Mouse (Mus musculus) megakaryocyte progenitor cell, adult 5-6 weeks (primary cell): ENCODE results near the gene Slc37a1. TPM values are rescaled to one million over a fixed set of nuclear protein-coding genes. Genes with fewer than 3 reads are reported as not detected.
A peak's percentile ranks its signal among the peaks of the same experiment; 100 is the strongest.
"Not testable (repeated sequence)": the region's sequence is repeated elsewhere in the genome, so short reads cannot be mapped to it uniquely, and the experiment has no call there.

Experiments used
- ATAC-seq: replicated peaks from 2 replicates; pipeline ENCODE4 v1.8.0; 2016; ENCODE audit warnings: mild to moderate bottlenecking, moderate TSS enrichment, inconsistent platforms; ENCODE audit not compliant: poor library complexity
- total RNA-seq, 2 experiments: library from RNA; stranded (forward) in 1 of 2; stranded (reverse) in 1 of 2; fragments of 157-497, 149-512 nt in 1 of 2; fragments of 200-1000 nt in 1 of 2; gene quantifications; 2 replicates each; pipeline versions ENCODE4 v1.2.3 to v1.2.4; 2015 to 2017

Gene Slc37a1
- total RNA-seq, 2 experiments from 2014 or later, result 8.3 to 9.8 TPM

DNA sequence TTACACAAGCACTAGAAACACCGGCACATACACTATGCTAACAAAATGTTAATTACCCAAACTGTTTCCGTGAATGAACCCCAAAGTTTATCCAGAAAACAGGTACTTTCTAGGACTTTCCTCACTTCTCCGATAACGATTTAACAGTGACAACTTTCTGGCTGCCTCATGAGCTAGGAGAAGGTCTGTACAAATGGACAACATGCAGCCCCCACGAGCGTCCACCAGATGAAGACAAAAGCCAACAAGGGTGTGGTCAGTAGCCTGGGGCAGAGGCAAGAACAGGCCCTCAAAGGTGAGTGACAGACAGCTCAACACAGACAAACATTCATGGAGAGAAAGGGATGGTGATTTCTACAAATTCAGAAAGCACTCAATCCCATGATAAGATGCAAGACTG lies 19.0 kb upstream of the Slc37a1 start:
- ATAC-seq, result no peak

DNA sequence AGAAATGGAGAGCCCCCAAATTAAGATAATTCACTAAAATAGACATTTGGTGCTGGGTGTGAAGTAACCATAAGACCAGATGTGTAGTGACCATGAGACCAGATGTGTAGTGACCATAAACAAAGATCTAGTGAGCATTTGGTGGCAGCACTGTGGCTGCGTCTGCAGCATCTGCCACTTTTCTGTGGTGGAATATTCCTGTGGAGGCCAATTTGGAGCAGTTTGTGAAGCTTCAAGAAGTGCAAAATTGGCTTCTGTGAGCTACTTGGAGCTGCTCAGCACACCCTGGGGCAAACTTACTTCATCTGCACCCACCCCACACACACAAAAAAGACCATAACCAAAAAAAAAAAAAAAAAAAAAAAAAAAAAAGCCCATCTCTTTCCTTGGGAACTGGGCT lies 18.6 kb upstream of the Slc37a1 start:
- ATAC-seq, result no peak

DNA sequence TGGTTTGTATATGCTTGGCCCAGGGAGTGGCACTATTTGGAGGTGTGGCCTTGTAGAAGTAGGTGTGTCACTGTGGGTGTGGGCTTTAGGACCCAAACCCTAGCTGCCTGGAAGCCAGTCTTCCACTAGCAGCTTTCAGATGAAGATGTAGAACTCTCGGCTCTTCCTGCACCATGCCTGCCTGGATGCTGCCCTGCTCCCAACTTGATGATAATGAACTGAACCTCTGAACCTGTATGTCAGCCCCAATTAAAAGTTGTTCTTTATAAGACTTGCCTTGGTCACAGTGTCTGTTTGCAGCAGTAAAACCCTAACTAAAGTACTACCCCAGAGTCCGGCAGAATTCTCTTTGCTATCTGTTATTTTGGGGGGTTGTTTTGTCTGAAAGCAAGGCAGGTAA lies 16.8 kb upstream of the Slc37a1 start:
- ATAC-seq, result no peak

DNA sequence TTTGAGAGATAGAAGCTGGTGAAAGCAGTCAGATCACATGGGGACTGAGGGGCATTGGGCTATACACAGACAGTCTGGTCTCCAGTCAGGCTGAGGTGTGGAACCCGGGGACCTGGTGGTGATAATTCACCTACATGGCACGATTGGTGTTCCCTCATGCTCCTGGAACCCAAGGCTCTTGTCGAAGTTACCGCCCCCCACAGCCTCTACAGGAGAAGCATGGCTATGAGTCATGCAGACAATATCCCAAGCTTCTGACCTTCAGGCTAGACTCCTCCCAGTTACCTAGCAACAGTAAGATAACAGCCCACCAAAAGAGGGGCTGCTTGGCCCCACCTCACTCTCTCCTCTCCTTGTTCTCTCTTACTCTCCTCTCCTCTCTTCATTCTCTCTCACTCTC lies 16.3 kb upstream of the Slc37a1 start:
- no peak for ATAC-seq

DNA sequence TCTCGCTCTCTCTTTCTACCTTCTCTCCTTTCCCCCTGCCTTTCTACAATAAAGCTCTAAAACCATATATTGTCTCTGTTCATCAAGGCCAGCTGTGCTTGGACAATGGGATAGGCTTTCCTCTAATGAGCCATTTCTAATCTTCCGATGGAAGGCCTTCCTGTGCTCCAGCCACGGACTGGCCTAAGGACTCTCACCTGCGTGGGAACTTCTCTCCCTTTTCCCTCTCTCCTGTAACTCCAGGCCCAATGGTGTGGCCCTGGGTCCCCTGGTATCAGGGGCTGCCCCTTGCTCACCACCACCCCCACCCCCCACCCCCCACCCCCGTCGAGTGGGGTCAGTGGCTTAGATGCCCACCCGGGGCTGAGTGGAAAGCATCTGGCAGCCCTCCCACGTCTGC lies 15.9 kb upstream of the Slc37a1 start:
- ATAC-seq, result not testable (repeated sequence)

DNA sequence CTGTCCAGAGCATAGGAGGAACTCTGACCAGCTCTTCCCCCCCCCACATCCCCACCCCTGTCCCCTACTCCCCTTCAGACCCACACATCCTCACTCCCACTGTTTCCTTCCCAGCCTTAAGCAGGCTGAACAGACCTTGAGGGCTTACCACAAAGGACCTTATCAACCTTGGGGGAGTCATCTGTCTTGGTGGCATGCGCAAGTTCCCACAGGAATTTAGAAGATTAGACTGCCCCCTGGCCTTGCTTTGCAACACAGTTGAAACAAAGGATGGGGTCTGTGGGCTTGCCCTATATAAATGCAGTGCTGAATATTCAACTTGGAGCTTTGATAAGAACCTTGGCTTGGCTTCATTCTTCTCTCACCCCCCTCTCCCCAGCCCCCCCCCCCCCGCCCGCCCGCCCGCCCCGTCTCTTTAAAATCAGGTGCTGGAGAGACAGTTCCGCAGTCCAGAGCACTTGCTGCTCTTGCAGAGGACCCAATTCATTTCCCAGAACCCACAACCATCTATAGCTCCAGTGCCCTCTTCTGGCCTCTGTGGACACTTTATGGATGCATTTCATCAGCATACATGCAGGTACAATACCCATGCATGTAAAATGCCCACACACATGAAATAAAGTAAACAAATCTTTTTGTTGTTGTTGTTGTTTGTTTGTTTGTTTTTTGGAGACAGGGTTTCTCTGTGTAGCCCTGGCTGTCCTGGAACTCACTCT lies 15.3 kb upstream of the Slc37a1 start:
- ATAC-seq, result no peak; the same call in 1 of the 2 replicates

DNA sequence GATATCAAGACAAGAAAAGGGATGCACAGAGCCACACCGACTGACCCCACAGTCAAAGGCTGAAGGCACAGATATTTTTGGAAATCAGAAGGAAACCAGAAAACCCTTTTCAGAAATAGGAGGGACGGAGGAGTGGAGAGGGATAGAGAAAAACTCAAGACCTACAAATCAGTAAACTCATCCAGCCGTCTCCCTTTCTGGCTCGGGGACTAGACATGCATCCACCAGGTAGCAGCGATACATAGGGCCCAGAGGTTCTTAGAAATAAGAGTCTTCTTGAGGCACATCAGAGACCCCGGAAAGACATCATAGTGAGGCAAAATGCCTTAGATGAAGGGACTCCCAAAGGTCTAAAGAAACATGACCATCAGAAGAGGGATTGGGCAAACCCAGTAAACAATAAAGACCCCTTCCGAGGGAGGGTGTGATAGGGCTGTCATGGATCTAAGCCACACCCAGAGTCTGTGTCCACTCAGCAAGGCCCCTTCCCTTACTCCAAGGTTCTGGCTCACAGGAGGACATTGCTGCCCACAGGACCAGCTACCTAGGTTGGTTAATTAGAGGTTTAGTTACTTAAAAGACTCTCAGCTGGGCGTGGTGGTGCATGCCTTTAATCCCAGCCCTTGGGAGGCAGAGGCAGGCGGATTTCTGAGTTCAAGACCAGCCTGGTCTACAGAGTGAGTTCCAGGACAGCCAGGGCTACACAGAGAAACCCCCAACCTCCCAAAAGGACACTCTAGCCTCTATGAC lies 14.0 kb upstream of the Slc37a1 start:
- ATAC-seq, result no peak

DNA sequence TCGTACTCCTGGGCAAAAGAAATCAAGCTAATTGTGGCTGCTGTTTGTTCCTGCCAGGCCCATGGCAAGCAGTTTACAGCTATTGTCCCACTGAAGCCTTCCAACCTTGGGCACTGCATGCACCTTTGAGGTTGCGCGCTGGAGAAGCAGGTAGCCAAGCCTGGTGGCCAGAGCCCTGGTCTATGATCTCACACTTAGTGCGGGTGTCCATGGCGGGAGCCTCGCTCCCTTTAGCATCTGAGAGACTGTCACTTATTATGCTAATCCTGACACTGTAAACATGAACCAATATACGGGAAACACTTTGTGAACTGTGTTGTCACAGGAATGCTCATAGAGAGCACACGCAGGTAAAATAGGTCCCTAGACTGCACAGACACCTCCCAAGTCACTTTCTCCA lies 13.0 kb upstream of the Slc37a1 start:
- ATAC-seq, result no peak

DNA sequence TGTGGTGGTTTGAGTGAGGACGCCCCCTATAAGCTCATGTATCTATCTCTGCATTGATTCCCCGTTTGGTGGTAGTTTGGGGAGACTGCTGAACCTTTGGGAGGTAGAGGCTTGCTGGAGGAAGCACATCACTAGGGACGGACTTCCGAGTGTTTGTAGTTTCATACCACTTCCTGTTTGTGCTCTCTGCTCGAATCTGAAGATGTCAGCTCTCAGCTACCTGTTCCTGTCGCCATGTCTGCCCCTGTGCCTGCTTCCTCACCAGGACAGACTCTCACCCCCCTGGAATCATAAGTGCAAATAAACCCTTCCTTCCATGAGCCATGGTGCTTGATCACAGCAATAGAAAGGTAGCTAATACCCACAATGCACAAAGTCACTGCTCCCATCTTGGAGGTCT lies 11.4 kb upstream of the Slc37a1 start:
- ATAC-seq, result no peak

DNA sequence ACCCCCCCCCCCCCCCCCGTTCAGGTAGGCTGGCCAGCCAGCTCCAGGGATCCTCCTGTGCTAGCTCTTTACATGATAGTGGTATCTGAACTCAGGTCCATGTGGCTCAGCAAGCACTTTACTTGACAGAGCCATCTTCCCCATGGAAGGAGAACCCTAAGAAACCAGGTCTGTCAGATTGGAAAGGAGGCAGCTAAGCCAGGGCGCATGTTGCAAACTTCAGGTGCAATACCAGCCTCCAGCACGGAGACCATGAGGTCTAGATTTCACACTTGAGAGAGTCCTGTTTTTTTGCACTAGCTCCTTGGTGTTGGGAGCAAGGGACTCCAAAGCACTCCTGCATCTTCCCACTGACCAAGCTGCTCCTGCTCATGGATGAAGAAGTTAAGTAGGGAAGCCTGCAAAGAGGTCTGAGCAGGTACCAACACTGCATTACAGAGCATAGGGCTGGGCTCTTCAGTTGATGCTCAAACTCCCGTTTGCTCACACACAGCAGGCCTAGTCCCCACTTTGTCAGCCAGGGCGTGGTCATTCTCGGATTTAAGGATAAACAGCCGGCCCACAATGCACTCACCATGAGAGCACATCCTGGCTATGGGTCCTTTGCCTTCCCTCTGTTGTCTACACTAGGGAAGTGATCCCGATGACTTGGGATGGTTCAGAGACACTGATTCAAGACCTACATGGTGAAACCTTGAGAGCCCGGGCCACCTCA lies 10.2 kb upstream of the Slc37a1 start:
- ATAC-seq, result 0 out of 2 replicates have a peak, but pooled peaks have one; percentile 3

DNA sequence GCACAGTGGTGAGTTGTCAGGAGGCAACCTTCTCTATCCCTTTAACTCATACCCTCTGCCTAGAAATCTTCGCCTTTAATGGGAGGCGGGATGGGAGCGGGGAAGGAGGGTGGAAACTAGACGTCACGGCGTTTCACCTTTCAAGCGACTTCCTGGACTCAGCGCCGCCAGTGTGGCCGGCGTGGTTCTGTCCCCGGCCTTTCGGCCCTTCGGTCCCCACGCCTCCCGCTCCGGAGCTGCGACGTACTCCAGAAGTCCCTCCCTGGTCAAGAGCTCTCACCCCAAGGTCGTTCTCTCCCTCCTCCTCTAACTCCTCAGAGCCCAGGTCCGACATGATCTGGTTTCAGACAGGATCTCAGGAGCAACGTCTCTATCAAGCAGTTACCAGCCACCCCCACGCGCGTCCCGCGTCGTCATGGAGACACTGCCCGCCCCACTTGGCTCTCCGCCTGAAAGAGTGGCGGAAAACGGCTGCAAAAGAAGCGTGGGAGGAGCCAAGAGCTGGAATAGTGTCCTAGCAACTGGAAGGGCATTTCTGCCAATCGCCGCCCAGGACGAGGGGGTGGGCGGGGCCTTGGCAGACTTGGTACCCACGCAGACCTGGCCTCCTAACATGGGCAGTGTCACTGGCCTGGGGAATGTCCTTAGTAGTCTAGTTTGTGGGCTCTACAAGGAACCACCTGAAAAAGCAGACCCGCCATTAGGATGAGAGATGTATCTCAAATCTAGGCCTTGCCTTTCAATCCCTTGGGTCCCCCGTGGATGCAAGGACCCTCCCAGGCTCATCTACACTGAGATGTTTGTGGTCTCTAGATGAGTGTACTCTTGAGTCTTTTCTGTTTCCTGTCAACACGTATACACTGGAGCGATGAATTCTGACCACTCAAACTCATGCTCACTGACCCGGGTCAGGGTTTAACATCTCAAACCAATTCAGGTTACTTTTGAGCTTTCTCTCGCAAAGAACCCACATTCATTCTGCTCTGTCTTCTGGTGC lies 9.4 kb upstream of the Slc37a1 start, which contains the start of gene Rsph1:
Gene Rsph1, minus strand, starts transcription at position 462 of the 997 bp plus-strand sequence.
- ATAC-seq, result peak; percentile 84

DNA sequence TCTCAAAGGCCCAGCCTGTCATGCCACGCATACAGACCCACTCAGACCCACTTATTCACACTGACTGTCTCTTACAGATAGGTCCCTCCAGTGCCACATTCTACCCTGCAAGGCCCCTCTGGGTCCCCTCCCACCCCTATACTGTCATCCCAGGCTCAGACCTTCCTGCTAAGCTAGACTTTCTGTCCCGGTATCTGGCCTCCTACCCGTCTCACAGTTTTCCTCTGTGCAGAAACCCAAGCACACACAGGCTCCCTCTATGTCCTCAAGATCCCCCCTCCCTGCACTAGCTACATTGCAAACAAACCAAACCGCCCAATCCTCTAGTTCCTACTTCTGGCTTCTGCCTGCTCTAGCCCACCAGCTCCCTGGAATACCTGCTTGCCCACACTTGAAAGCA lies 8.7 kb upstream of the Slc37a1 start:
- no peak for ATAC-seq

DNA sequence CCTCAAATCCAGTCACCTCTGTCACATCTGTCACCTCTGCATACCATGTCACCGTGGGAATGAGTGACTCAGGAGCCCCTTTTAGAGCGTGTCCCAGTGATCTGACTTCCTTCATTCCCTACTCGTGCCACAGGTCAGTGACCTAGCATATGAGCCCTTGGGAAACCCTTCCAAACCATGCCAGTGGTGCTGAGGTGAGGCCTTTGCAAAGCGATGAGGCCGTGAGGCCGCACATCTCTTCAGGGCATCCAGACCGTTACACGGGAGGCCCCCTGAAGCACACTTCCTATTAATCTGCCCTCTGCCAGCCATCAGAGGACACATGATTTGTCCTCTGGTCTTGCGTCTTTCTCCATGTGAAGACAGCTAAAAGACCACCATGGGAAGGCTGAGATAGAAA lies 7.1 kb upstream of the Slc37a1 start:
- ATAC-seq, result no peak

DNA sequence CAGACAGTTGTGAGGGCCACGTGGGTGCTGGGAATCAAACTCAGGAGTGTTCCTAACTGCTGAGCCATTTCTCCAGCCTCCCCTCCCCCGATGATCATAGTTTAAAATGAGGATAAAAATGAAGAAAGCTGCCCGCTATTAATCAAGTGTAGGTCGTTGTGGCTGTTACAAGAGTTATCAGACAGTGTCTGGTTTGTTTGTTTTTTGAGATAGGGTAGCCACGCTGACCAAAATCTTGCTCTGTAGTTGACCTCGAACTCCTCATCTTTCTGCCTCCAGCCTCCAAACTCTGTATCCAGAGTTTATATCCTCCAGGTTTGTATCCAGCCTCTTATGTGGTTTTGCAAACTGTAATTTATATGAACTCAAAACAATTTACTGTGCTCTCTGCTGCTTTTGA lies 6.3 kb upstream of the Slc37a1 start:
- ATAC-seq, result no peak

DNA sequence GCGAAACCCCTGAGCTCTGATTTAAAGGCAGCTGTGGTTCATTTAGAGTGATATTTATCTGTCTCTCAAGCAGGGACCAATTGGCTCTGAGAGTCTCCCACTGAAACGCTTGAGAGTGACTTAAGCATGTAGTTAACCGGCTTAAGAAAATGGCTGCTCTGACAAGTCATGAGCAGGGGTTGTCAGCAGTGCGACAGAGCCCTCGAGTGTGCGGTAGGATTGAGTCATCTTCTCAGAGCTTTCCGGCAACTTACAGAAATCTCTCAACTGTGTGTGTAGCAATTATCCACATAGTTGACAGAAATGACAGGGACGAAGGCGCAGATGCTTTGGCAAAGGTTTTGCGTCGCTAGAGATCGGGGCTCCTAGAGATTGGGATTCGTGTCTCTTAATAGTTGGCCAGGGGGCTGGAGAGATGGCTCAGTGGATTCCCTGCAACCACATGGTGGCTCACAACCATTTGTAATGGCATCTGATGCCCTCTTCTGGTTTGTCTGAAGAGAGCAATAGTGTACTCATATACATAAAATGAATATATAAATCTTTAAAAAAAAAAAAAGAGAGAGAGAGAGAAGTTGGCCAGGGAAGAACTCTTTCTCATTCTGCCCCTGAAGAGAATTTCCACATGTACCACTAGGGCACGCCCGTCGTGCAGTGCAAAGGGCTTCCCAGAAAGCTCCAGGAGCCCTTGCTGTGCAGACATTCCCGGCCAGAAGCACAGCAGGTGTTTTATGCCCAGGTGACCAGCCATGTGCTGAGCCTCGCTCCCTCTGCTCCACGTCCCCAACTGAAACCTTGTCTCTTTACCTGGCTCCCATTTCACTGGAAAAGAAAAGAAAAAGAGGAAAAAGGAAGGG lies 4.5 kb upstream of the Slc37a1 start:
- peak; percentile 35; the same call in 1 of the 2 replicates for ATAC-seq

DNA sequence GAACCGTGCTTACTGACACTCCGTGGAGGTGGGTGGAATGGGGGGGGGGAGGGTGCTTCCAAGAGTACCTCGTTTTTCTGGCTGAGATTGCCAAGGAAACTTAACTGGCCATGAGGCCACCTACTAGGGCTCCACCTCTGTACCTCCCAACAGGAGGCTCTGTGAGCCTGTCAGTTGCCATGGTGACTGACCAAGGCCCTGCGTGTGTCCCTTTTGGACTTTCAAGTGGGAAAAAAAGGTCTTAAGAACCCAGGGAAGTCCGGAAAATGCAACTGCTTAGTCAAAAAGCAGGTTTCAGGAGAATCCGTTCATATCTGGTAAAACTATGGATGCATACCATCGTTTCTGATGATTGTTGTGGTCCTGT lies 3.9 kb upstream of the Slc37a1 start:
- no peak for ATAC-seq

DNA sequence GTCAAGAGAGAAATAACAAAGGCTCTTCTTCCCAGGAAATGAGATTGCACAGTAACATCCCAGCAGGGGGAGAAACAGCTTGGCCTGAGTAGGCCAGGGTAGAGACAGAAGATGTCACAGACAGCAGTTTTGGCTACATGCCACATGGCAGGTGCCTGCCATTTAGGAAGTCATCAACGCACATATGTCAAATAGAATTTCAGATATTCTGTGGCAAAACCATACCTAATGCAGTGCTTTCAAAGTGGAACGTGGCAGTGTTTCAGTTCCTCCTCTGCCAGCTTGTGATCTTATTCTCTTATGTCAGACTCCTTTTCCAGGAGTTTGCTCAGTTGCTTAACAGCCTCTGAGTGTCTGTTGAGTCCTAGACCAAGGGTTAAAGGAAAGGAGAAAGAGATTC lies 725 bp upstream of the Slc37a1 start:
- peak; percentile 35; the same call in 1 of the 2 replicates for ATAC-seq

DNA sequence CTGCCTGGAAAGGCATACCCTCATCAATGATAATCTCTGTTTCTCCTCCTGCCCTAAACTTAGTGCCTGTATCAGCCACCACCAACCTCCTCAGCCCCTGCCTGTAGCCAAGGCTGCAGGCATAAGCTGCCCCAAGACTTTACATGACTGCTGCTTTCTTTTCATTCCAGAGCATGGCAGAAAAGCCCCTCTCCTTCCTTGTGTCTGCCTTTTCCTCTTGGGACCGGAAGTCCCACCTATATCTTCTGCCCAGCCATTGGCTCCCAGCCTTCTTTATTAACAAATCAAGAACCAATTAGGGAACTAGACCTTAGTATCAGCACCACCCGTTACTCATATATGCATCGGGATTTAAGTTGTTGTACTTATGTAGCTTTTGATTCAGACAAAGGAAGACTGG lies 624 bp downstream of the Slc37a1 start:
- ATAC-seq, result no peak

DNA sequence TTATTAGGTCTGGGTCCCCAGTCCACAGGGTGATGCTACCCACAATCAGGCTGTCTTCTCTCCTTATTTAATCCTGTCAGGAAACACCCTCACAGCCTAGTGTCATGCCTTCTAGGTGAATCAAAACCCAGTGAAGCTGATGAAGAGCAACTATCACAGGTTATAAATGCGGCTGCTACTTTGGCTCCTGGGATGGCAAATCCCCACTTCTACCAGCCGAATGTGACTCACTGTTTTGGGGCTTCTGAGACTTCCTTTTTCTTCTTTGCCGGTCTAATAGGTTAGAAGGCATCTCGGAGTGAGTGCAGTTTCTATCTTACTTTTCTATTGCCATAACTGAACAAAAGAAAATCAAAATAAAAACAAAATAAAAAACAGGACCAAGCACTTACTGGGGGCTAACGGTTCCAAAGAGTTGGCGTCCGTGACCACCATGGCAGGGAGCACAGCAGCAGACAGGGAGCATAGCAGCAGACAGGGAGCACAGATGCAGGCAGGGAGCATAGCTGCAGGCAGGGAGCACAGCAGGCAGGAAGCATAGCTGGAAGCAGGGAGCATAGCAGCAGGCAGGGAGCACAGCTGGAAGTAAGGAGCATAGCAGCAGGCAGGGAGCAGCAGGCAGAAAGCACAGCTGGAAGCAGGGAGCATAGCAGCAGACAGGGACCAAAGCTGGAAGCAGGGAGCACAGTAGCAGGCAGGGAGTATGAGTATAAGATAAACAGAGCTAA lies 2.6 kb downstream of the Slc37a1 start:
- no peak for ATAC-seq
